Mouse (Mus musculus) bone marrow macrophage, adult 2 months (primary cell): ENCODE data around the gene 9830107B12Rik. TPM values are rescaled to one million over a fixed set of nuclear protein-coding genes. Genes with fewer than 3 reads are reported as not detected.
"Not testable (repeated sequence)": the region's sequence is repeated elsewhere in the genome, so short reads cannot be mapped to it uniquely, and the experiment has no call there.

ENCODE experiments used
- H3K27ac ChIP-seq: 2 replicates; pipeline ENCODE4 v1.5.1; 2012; ENCODE audit warnings: low read depth, low read length; ENCODE audit not compliant: insufficient read depth
- H3K4me1 ChIP-seq: 2 replicates; pipeline ENCODE4 v1.6.1; 2012; ENCODE audit warnings: low read length; ENCODE audit not compliant: control insufficient read depth, insufficient read depth
- H3K4me3 ChIP-seq: 2 replicates; pipeline ENCODE4 v1.5.1; 2012; ENCODE audit warnings: mild to moderate bottlenecking, low read length, moderate library complexity; ENCODE audit not compliant: insufficient read depth
- CTCF ChIP-seq: IDR thresholded peaks from 2 replicates; pipeline ENCODE4 v1.5.1; 2012; ENCODE audit warnings: low read depth, mild to moderate bottlenecking, low read length, moderate library complexity
- POLR2A ChIP-seq: IDR thresholded peaks from 2 replicates; pipeline ENCODE4 v1.6.1; 2012; ENCODE audit warnings: mild to moderate bottlenecking, low read depth, low read length, borderline replicate concordance
- polyA plus RNA-seq: library from polyadenylated mRNA; stranded (reverse); fragments of >200 nt; gene quantifications from 2 replicates; pipeline ENCODE4 v1.2.4, GENCODE M21; 2012; ENCODE audit not compliant: missing spikeins, insufficient read depth, insufficient read length

The 9830107B12Rik gene
- not detected in 2 replicates for polyA plus RNA-seq

DNA sequence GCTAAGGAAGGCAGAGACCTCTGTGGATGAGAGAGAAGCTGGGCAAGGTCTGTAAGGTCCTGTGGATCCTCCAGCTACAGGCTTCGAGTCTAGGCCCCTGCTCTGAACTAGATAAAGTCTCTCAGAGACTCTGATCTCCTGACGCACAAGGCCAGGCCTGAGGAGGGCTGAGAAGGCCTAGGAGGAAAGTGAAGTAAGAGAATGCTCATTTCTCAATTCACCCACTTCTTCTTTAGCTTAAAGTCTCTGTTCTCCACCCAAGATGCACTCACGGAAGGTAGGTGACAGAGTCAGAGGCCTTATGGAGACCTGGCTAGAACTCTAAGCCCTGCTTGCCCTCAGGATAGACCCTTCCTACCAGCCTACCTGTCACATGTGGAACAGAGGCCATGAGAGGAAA lies at the start of gene 9830107B12Rik:
9830107B12Rik (minus strand) TSS at position 149 of the 400 bp plus-strand sequence.
- TF ChIP-seq CTCF, result no peak
- TF ChIP-seq POLR2A, result no peak
- H3K4me3 ChIP-seq, result no peak within 1 kb of the TSS
- no peak within 1 kb of the TSS for H3K27ac ChIP-seq

GRCm38 (mm10) chr17:48192366-48192765 lies 46.3 kb upstream of the 9830107B12Rik start:
- Histone ChIP-seq H3K4me3 (no peak overlapping the region), H3K4me1 (no peaks in the 10 kb centered on the region), H3K27ac (no peak overlapping the region)
- no peak for TF ChIP-seq CTCF
- TF ChIP-seq POLR2A, result no peak

More for the DNA sequence above, at the start of gene 9830107B12Rik:
- no peaks in the 10 kb centered on the region for H3K4me1 ChIP-seq

DNA sequence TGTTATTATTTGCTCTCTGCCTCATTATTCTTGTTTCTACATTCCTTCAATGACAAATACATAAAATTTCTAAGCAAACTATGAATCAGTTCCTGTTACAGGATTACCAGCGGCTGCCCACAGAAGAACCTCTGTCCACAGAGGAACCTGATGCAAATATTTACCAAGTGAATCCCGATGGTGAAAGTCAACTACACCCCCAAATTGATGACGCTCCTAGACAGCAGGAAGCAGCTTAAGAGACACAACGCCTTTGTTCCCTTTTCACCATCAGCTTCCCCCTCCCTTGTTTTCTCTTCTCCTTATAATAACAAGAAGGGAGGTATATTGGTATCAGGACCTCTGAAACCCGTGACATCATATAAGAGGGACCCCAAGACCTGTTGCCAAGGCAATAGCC lies 39.2 kb upstream of the 9830107B12Rik start:
- H3K4me3 ChIP-seq, result no peak overlapping the region
- no peak overlapping the region for H3K27ac ChIP-seq
- peaks cover 2% of the 10 kb centered on the region; the same call in 1 of the 2 replicates for H3K4me1 ChIP-seq
- TF ChIP-seq POLR2A, result no peak
- no peak for TF ChIP-seq CTCF

DNA sequence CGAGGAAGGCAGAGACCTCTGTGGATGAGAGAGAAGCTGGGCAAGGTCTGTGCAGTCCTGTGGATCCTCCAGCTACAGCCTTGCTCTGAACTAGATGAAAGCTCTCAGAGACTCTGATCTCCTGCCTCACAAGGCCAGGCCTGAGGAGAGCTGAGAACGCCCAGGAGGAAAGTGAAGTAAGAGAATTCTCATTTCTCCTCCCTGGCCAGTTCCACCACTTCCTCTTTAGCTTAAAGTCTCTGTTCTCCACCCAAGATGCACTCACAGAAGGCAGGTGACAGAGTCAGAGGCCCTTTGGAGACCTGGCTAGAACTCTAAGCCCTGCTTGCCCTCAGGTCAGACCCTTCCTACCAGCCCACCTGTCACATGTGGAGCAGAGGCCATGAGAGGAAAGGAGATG lies 21.0 kb upstream of the 9830107B12Rik start, which contains the start of gene A530064D06Rik:
A530064D06Rik (minus strand) TSS at position 173 of the 400 bp plus-strand sequence.
- H3K27ac ChIP-seq, H3K4me1 ChIP-seq, H3K4me3 ChIP-seq: not testable (repeated sequence)

DNA sequence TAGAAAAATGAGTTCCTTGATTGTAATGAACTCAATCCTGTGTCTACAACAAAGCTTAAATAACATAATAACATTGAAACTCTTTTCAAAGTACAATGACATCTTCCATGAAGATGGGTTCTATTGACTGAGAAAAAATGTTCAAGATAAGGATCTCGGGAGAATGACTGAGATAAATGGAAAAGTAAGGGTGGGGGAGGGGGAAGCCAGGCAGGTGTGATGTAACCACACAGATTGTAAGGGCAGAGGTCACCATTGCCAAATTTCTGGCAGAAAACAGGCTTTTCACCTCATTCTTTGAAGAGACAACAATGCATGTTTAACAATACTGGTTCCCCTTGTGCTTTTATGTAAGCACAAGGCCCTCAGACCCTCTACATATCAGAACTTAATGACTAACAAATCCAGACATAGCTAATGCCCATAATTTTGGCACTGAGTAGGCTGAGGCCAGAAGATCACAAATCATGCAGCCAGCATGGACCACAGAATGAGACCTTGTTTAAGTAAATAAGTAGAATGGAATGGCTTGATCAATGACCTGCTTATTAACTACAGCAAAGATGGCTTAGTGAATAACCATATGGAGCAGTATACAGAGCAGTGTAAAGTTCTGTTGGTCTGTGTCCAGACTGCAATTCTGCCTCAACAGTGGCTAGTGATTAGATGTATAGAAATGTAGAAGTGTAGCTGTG lies 11.5 kb upstream of the 9830107B12Rik start:
- Histone ChIP-seq H3K27ac (no peak overlapping the region), H3K4me3 (no peak overlapping the region), H3K4me1 (no peaks in the 10 kb centered on the region)
- TF ChIP-seq CTCF (no peak), POLR2A (no peak)

DNA sequence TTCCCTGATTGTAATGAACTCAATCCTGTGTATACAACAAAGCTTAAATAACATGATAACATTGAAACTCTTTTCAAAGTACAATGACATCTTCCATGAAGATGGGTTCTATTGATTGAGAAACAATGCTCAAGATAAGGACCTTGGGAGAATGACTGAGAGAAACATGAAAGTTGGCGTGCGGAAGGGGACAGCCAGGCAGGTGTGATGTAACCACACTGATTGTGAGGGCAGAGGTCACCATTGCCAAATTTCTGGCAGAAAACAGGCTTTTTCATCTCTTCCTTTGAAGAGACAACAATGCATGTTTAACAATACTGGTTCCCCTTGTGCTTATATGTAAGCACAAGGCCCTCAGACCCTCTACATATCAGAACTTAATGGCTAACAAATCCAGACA lies 13.3 kb downstream of the 9830107B12Rik start:
- no peak overlapping the region for H3K4me3 ChIP-seq
- no peaks in the 10 kb centered on the region for H3K4me1 ChIP-seq
- TF ChIP-seq CTCF, result no peak
- TF ChIP-seq POLR2A, result no peak
- H3K27ac ChIP-seq, result no peak overlapping the region

GRCm38 (mm10) chr17:48120456-48120855 lies 25.6 kb downstream of the 9830107B12Rik start:
- no peak overlapping the region for H3K4me3 ChIP-seq
- no peak overlapping the region for H3K27ac ChIP-seq
- H3K4me1 ChIP-seq, result peaks cover 8% of the 10 kb centered on the region
- TF ChIP-seq POLR2A (no peak), CTCF (no peak)

DNA sequence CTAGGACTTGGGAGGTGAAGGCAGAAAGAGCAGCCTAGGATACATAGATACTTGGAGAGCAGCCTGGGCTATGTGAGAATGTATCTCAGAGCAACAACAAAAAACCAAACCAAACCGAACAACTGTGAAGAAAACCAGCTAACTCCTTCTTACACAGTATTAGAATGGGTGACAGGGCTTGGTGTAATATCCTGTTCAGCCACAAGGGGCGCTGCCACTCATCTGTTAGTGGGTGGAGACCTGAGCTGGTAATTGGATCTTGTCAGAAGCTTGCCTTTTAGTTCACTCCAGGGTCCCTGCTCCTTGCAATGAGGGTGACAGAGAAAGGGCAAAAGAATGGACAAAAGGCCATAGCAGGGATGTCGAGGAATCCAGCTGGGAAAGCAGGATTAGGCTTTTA lies 26.4 kb downstream of the 9830107B12Rik start:
- TF ChIP-seq CTCF, result peak; percentile 48
- no peak for TF ChIP-seq POLR2A
- peaks cover 8% of the 10 kb centered on the region for H3K4me1 ChIP-seq
- H3K4me3 ChIP-seq, result no peak overlapping the region
- H3K27ac ChIP-seq, result no peak overlapping the region

GRCm38 (mm10) chr17:48118570-48118969 lies 27.5 kb downstream of the 9830107B12Rik start:
- H3K4me3 ChIP-seq, result no peak overlapping the region
- no peak overlapping the region for H3K27ac ChIP-seq
- peaks cover 8% of the 10 kb centered on the region for H3K4me1 ChIP-seq
- TF ChIP-seq CTCF (no peak), POLR2A (no peak)

GRCm38 (mm10) chr17:48110547-48111287 lies 35.4 kb downstream of the 9830107B12Rik start:
- Histone ChIP-seq H3K4me3 (no peak overlapping the region), H3K27ac (no peak overlapping the region), H3K4me1 (no peaks in the 10 kb centered on the region)
- TF ChIP-seq CTCF (peak; percentile 46), POLR2A (no peak)
